Mouse (Mus musculus) stomach, postnatal 0 days (tissue): ENCODE data around the gene Sez6.

Experiments
- CTCF ChIP-seq: IDR thresholded peaks from 2 replicates; pipeline ENCODE4 v1.5.1; 2016; ENCODE audit warnings: antibody characterized with exemption, low read depth, mild to moderate bottlenecking, moderate library complexity
- EP300 ChIP-seq: optimal IDR thresholded peaks from 2 replicates; pipeline ENCODE3; 2016; ENCODE audit warnings: antibody characterized with exemption

GRCm38 (mm10) chr11:77894967-77895366, 35.6 kb upstream of the Sez6 start:
- TF ChIP-seq CTCF (no peak), EP300 (no peak)
